Mouse (Mus musculus) embryo, embryonic 11 days (tissue): ENCODE measurements around the gene Rpl39.
A peak's percentile ranks its signal among the peaks of the same experiment; 100 is the strongest.

Experiments
- DNase-seq: peaks from one replicate; pipeline ENCODE4 v3.0.0-alpha.2; 2015

The Rpl39 gene

GRCm38 (mm10) chrX:37084927-37085660 lies at the start of gene Rpl39:
Rpl39 (minus strand) TSS chrX:37085402.
- peak; percentile 93 for DNase-seq

DNA sequence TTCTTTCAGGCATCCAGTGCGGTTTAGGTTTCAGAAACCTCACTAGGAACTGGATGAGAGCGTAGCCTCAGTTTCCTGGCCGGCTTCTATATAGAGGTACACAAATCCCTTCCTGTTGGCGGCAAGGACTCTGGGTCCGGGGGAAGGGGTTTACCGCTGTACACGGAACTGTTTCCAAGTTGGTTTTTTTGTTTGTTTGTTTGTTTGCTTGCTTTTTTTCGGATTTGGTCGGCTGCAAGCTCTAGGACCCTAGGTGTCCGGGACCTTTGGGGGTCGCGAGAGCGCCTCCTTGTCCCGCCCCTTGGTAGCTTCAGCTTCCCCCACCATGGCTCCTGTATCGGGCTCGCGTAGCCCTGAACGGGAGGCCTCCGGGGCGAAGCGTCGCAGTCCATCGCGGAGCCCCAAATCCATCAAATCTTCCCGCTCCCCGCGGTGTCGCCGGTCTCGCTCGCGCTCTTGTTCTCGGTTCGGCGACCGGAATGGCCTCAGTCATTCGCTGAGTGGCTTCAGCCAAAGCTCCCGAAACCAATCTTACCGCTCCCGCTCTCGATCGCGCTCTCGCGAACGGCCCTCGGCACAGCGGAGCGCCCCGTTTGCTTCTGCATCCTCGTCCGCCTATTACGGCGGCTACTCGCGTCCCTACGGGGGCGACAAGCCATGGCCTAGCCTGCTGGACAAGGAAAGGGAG lies 41.6 kb upstream of the Rpl39 start, which contains the start of gene Nkap:
Nkap (plus strand) TSS at position 125 of the 688 bp plus-strand sequence.
- peak; percentile 76 for DNase-seq

- no peak for DNase-seq
Observed at GRCm38 (mm10) chrX:37125511-37125910, 40.3 kb upstream of the Rpl39 start.

DNA sequence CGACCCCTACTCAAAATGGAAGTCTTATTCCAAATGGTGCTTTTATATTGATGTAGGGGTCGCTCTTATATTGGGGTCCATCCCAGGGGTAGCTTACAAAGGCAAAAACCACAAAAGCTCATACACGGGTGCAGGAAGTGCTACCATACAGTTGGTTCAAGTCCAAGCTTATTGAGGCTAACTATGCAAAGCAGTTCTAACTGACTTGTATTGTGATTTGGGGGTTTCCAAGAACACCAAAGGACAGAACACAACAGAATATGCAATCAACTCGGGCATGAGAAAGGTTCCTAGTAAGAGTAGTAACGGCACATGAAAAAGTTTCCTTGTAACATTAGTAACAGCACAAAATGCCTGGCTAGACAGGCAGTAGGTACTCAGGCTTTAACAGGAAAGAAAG lies 35.0 kb upstream of the Rpl39 start:
- no peak for DNase-seq

- DNase-seq, result no peak
Observed at GRCm38 (mm10) chrX:37119585-37119984, 34.4 kb upstream of the Rpl39 start.

- DNase-seq, result no peak
Observed at GRCm38 (mm10) chrX:37117085-37117484, 31.9 kb upstream of the Rpl39 start.

DNA sequence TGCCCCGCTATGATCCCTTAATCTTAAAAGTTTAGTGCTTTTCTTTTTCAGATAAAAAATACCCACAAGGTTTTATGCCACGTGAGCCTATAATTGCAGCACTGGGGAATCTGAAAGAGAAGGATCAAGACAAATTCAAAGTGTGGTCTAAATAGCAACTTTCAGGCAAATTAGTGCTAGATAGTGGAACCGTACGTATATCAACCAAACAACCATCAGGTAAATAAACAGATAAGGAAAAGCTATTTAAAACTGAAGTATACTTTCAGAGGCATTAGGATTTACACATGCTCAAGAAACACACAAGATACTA lies 25.6 kb upstream of the Rpl39 start:
- DNase-seq, result no peak

DNA sequence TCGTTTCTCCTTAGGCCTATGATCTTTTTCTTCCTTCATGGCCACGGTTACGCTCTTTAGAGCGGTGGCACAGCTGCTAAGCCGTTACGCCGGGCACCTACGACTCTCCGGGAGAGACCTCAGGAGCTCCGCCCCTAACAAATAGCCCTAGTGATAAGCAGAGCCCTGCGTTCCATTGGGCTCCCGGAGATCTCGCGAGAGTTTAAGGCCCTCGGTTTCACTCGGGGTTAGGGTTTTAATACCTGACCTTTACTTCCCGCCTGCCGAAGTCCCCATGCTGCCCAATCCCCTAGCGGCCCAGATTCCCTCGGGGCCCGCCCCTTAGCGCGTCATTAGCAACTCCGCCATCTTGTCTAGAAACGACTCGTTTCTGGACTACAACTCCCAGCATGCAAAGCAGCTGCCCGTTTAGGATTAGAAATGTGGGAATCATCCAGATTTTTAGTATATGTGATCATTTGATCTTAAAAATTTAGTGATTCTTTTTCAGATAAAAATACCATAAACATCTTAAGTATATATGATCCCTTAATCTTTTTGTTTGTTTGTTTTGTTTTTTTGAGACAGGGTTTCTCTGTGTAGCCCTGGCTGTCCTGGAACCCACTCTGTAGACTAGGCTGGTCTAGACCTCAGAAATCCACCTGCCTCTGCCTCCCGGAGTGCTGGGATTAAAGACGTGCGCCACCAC lies 25.1 kb upstream of the Rpl39 start, which contains the start of gene Upf3b:
Upf3b (minus strand) TSS at position 130 of the 688 bp plus-strand sequence.
- peak; percentile 94 for DNase-seq

- no peak for DNase-seq
Observed at GRCm38 (mm10) chrX:37109526-37110192, 24.5 kb upstream of the Rpl39 start.

GRCm38 (mm10) chrX:37103826-37104225 lies 18.6 kb upstream of the Rpl39 start:
- no peak for DNase-seq

DNA sequence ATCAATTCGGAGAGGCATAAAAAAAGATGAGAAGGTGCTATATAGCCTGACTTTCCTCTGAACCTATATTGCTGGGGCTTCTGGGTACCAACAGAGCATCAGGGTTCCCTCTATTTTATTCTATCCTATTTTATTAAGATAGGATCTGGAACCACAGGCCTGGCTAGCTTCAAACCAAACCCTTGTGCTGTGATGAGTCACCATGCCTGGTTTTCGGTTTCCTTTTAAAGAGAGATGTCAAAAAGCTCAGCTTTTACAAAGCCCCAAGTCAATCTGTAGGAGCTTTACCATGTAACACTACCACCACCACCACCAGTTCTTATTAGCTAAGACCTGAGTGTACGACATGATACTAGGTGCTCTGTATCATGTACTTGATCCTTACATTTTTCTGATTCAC lies 13.5 kb upstream of the Rpl39 start:
- no peak for DNase-seq

DNA sequence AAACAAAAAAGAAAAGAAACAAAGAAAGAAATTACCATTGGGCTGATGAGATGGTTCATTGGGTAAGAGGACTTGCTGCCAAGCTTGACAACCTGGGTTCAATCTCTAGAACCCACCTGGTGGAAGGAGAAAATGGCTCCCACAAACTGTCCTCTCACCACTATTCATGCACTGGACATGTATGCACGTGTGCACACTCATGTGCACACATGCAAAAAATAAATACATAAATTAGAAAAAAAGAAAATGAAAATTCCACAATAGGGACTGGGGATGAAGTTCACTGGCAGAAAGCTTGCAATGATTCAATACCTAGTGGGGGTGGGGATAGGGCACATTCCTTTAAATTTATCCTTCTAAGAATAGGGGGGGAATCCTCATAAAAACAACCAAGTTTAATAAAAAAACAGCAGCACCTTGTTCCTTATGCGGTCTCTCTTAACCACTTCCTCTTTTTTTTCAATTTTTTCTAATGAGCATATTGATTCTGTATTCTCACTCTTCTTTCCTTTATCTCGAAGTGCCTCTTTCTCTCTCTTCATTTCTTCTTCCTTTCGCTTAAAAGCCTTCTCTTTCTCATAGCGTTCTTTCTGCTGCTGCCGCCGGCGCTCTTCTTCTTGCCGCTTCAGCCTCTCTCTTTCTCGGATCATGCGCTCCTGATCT lies 10.0 kb upstream of the Rpl39 start:
- DNase-seq, result no peak

GRCm38 (mm10) chrX:37091457-37091856 lies 6.3 kb upstream of the Rpl39 start:
- DNase-seq, result no peak

- no peak for DNase-seq
Observed at GRCm38 (mm10) chrX:37088778-37089177, 3.6 kb upstream of the Rpl39 start.

DNA sequence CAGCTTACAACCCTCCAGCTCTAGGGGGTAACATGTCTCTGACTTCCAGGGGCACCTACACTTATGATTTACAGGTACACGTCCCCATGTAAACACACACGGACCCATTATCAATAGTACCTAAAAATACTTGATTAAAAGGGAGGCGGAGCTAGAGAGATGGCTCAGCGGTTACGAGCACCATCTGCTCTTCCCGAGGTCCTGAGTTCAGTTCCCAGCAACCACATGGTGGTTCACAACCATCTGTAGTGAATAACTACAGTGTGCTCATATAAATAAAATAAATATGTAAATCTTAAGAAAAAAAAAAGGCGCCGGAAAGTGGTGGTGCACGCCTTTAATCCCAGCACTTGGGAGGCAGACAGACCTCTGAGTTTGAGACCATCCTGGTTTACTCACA lies 463 bp upstream of the Rpl39 start:
- no peak for DNase-seq

- peak; percentile 26 for DNase-seq
Observed at GRCm38 (mm10) chrX:37084318-37084926, 780 bp downstream of the Rpl39 start.

- no peak for DNase-seq
Observed at GRCm38 (mm10) chrX:37081194-37081593, 4.0 kb downstream of the Rpl39 start.

DNA sequence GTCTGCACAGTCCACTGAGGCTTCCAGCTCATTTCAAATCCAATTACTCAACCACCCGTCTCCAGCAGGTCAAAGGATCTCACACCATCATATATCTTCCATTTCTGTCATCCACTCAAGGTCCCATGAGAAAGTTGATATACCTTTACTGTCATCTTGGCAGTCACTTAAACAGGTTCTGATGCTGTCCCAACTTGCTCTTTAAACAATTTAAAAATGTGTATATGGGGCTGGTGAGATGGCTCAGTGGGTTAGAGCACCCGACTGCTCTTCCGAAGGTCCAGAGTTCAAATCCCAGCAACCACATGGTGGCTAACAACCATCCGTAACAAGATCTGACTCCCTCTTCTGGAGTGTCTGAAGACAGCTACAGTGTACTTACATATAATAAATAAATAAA lies 4.9 kb downstream of the Rpl39 start:
- peak; percentile 3 for DNase-seq

DNA sequence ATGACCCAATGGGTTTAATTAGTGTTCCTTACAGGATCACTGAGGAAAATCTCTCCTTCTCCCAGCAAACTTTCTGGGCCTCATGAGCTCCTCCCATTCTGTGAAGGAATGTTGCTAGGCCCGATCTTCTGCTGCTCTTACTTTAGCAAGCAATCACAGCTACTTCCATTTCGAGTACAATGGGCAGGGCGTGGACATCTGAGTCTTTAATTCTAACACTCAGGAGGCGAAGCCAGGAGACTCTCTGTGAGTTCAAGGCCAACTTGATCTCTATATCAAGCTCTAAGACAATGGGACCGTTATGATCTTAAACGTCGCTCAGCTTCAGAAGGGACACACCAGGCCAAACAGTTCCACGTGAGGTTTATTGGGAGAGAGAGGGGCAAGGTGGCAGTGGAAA lies 8.6 kb downstream of the Rpl39 start:
- DNase-seq, result no peak

GRCm38 (mm10) chrX:37074262-37074892 lies 10.8 kb downstream of the Rpl39 start:
- peak; percentile 59 for DNase-seq

DNA sequence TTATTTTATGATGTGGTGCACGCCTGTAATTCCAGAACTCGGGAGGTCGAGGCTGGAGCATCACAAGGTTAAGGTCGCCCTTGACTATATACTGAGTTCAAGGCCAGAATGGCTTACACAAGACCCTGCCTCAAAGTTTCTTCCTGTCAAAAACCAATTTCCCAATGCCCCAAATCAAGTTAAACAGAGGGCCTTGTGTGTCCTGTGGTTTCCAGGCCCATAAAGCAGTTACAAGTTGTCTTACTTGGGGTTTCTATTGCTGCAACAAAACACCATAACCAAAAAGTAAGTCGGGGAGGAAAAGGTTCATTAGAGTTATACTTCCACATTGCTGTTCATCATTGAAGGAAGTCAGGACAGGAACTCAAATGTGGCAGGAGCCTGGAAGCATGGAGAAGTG lies 16.4 kb downstream of the Rpl39 start:
- DNase-seq, result no peak

DNA sequence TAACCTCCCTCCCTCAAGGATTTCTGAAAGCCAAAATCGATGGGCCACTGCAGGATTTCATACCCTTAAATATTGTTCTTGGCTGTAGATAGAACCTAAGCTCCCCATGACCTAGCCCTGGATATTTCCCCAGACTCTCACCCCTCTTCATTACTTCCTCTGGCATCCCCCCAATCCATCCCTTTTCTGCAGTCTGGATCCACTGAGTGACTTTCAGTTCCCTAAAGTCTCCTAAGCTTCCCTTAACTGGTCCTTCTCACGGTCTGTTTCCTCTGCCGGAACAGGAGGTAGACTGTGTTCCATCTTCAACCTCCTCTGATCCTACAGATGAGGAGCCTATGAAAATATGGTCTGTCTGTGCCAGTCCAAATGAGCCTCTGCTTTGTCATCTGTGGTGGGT lies 17.9 kb downstream of the Rpl39 start:
- no peak for DNase-seq
